Mouse (Mus musculus) forelimb bud, embryonic 11.5 days (tissue): ENCODE results near the gene St7.

Experiments
- DNase-seq: peaks from one replicate; pipeline ENCODE4 v3.0.0-alpha.2; 2012; ENCODE audit warnings: low read depth, low spot score

The St7 gene

GRCm38 (mm10) chr6:17719423-17719822, 26.7 kb downstream of the St7 start:
- DNase-seq = no peak

GRCm38 (mm10) chr6:17720022-17720421, 27.3 kb downstream of the St7 start:
- no peak for DNase-seq

GRCm38 (mm10) chr6:17721706-17722105, 29.0 kb downstream of the St7 start:
- DNase-seq = no peak

- peak; percentile 50 for DNase-seq
Observed at GRCm38 (mm10) chr6:17725841-17726460, 33.2 kb downstream of the St7 start.

- no peak for DNase-seq
Observed at GRCm38 (mm10) chr6:17727241-17727640, 34.5 kb downstream of the St7 start.

GRCm38 (mm10) chr6:17727891-17728790, 35.4 kb downstream of the St7 start:
- DNase-seq = no peak

- DNase-seq = no peak
Observed at GRCm38 (mm10) chr6:17730122-17730521, 37.4 kb downstream of the St7 start.

- no peak for DNase-seq
Observed at GRCm38 (mm10) chr6:17731694-17732093, 39.0 kb downstream of the St7 start.

- no peak for DNase-seq
Observed at GRCm38 (mm10) chr6:17733951-17734411, 41.2 kb downstream of the St7 start.

GRCm38 (mm10) chr6:17737262-17737948, 44.7 kb downstream of the St7 start:
- no peak for DNase-seq

GRCm38 (mm10) chr6:17740128-17740527, 47.4 kb downstream of the St7 start:
- DNase-seq = no peak

GRCm38 (mm10) chr6:17741639-17742038, 48.9 kb downstream of the St7 start:
- no peak for DNase-seq

GRCm38 (mm10) chr6:17742209-17742608, 49.5 kb downstream of the St7 start:
- DNase-seq = no peak

- DNase-seq = no peak
Observed at GRCm38 (mm10) chr6:17743325-17743724, 50.6 kb downstream of the St7 start.

GRCm38 (mm10) chr6:17747724-17748123, 55.0 kb downstream of the St7 start:
- DNase-seq = no peak

- DNase-seq = peak; percentile 74
Observed at GRCm38 (mm10) chr6:17748866-17749582, 56.3 kb downstream of the St7 start.

- no peak for DNase-seq
Observed at GRCm38 (mm10) chr6:17749596-17749995, 56.9 kb downstream of the St7 start.

GRCm38 (mm10) chr6:17750041-17750660, 57.4 kb downstream of the St7 start:
- DNase-seq = no peak

- no peak for DNase-seq
Observed at GRCm38 (mm10) chr6:17750957-17751356, 58.2 kb downstream of the St7 start.

GRCm38 (mm10) chr6:17755902-17756301, 63.2 kb downstream of the St7 start:
- no peak for DNase-seq

GRCm38 (mm10) chr6:17758568-17758967, 65.8 kb downstream of the St7 start:
- no peak for DNase-seq
